Mouse (Mus musculus): ENCODE results near the gene Chst8.

DNA sequence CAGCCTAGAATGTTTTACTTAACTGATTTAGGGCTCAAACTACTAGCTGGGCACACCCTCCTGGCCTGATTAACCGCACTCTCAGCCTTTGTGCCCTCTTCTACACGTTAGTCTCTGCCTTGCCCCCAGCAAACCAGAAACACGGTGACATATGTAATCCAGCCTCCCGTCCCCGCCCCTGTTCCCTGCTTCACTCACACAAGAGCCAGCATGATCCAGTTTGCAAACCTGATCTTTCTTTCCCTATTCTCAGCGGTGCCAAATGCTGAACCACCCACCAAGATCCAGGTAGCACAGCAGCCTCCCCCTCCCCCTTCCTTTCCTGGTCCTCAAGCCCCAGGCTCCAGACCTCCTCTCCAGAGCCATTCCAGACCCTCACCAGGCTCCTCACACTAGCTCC lies 169.2 kb downstream of the Chst8 start:
- TF ChIP-seq EP300 (IDR thresholded peaks at IDR 0.05; ENCODE audit: low read depth) (no peak), CTCF (IDR thresholded peaks at IDR 0.05; ENCODE audit: low read depth) (no peak)

Data from liver, postnatal 0 days (tissue).